Mouse (Mus musculus): ENCODE data around the gene Nup88. TPM values are rescaled to one million over a fixed set of nuclear protein-coding genes. Genes with fewer than 3 reads are reported as not detected.

The Nup88 gene
- 95.9 and 119 TPM in 2 replicates for polyA plus RNA-seq (2012; rRNA removed)

- TF ChIP-seq CTCF (IDR thresholded peaks at IDR 0.05; ENCODE audit: borderline replicate concordance, extremely low read depth, insufficient read depth, insufficient read length) (no peak), POLR2A (IDR thresholded peaks at IDR 0.05; ENCODE audit: borderline replicate concordance, extremely low read depth, insufficient read depth, insufficient read length, poor library complexity, severe bottlenecking) (peak; percentile 44; the same call in 1 of the 2 replicates)
- peak; percentile 99 for DNase-seq (ENCODE audit: low read depth)
Observed at GRCm38 (mm10) chr11:70969821-70970559, at the start of gene Nup88, which contains the start of gene Rpain. TSS of gene Nup88 (minus strand) at chr11:70969973. TSS of gene Rpain (plus strand) at chr11:70970213.

DNA sequence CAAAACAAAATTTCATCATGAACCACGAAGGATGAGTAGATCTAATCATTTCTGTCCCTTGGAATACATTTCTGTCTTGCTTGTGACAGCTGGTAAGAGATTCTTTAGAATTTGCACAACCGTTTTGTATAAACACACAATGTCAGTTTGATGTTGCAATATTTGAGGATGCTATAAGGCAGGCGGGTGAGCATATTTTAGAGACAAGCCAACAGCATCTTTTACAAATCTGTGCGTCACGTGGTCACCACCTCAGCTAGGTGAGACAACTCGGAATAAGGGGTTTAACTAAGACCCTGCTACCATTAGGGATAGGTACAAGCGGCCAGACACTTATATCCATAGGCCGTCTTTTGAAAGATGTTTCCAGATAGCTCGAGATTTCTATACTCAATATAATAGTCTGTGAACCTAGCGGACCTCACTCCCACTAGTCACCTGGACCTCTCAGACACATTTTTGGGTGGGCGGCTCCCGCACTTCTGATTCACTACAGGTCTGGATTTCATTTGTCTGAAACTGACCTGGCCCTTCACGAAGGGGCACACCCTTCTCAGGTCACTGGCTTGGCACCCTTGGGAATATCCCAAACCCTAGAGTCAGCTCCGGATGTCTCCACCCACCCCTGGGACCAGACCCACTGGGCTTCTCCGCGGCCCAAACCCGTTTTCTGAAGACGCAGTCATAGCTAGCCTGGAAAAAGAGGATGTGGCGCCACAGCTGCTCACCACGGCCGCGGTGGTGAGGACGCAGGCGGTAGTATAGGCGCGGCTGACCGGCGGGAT, 48.8 kb upstream of the Nup88 start:
- TF ChIP-seq CTCF (IDR thresholded peaks at IDR 0.05; ENCODE audit: borderline replicate concordance, extremely low read depth, insufficient read depth, insufficient read length) (no peak), POLR2A (IDR thresholded peaks at IDR 0.05; ENCODE audit: borderline replicate concordance, extremely low read depth, insufficient read depth, insufficient read length, poor library complexity, severe bottlenecking) (no peak)
- DNase-seq (ENCODE audit: low read depth), result no peak

DNA sequence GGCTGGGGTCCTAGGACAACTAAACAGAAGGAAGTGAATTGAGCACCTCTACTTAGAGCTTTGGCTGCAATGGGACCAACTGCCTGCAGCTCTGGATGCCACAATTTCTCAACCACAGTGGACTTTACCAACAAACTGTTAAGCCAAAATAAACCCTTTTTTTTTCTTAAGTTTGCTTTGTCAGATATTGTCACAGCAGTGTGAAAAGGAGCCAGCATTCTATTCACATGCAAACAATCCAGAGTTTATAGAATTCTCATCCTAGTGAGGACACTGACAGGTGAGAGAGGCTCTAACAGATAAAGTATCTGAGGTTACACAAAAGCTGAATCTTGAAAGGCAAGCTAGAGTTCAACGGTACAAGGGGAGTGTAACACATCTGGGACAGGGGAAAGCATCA, 47.3 kb upstream of the Nup88 start:
- TF ChIP-seq CTCF (IDR thresholded peaks at IDR 0.05; ENCODE audit: borderline replicate concordance, extremely low read depth, insufficient read depth, insufficient read length) (no peak), POLR2A (IDR thresholded peaks at IDR 0.05; ENCODE audit: borderline replicate concordance, extremely low read depth, insufficient read depth, insufficient read length, poor library complexity, severe bottlenecking) (no peak)
- no peak for DNase-seq (ENCODE audit: low read depth)

- no peak for DNase-seq (ENCODE audit: low read depth)
- TF ChIP-seq CTCF (IDR thresholded peaks at IDR 0.05; ENCODE audit: borderline replicate concordance, extremely low read depth, insufficient read depth, insufficient read length) (no peak), POLR2A (IDR thresholded peaks at IDR 0.05; ENCODE audit: borderline replicate concordance, extremely low read depth, insufficient read depth, insufficient read length, poor library complexity, severe bottlenecking) (no peak)
Observed at GRCm38 (mm10) chr11:71012743-71013142, 43.0 kb upstream of the Nup88 start.

DNA sequence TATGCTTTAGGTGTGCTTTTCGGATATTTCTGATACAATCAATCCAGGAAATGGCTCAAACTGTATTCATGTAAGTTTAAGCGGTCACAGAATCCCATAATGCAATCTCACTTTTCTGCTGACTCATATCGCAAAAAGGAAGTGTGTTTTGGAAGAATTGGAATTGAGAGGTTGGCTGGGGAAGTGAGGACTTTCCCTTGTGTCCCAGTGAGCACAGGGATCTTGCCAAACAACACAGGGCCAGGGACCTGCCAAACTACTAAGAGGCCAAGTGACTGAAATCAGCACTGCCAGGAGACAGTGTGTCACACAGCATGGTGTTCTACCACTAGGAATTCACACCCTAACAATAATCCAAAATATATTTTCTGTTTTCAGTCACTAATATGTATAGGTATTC, 38.5 kb upstream of the Nup88 start:
- TF ChIP-seq CTCF (IDR thresholded peaks at IDR 0.05; ENCODE audit: borderline replicate concordance, extremely low read depth, insufficient read depth, insufficient read length), result no peak
- no peak for TF ChIP-seq POLR2A (IDR thresholded peaks at IDR 0.05; ENCODE audit: borderline replicate concordance, extremely low read depth, insufficient read depth, insufficient read length, poor library complexity, severe bottlenecking)
- no peak for DNase-seq (ENCODE audit: low read depth)

GRCm38 (mm10) chr11:71007831-71008230, 38.1 kb upstream of the Nup88 start:
- TF ChIP-seq POLR2A (IDR thresholded peaks at IDR 0.05; ENCODE audit: borderline replicate concordance, extremely low read depth, insufficient read depth, insufficient read length, poor library complexity, severe bottlenecking) (no peak), CTCF (IDR thresholded peaks at IDR 0.05; ENCODE audit: borderline replicate concordance, extremely low read depth, insufficient read depth, insufficient read length) (no peak)
- no peak for DNase-seq (ENCODE audit: low read depth)

- no peak for DNase-seq (ENCODE audit: low read depth)
- TF ChIP-seq CTCF (IDR thresholded peaks at IDR 0.05; ENCODE audit: borderline replicate concordance, extremely low read depth, insufficient read depth, insufficient read length), result no peak
- no peak for TF ChIP-seq POLR2A (IDR thresholded peaks at IDR 0.05; ENCODE audit: borderline replicate concordance, extremely low read depth, insufficient read depth, insufficient read length, poor library complexity, severe bottlenecking)
Observed at GRCm38 (mm10) chr11:71007026-71007425, 37.3 kb upstream of the Nup88 start.

GRCm38 (mm10) chr11:71005046-71005445, 35.3 kb upstream of the Nup88 start:
- DNase-seq (ENCODE audit: low read depth), result peak; percentile 8
- TF ChIP-seq CTCF (IDR thresholded peaks at IDR 0.05; ENCODE audit: borderline replicate concordance, extremely low read depth, insufficient read depth, insufficient read length) (no peak), POLR2A (IDR thresholded peaks at IDR 0.05; ENCODE audit: borderline replicate concordance, extremely low read depth, insufficient read depth, insufficient read length, poor library complexity, severe bottlenecking) (no peak)

DNA sequence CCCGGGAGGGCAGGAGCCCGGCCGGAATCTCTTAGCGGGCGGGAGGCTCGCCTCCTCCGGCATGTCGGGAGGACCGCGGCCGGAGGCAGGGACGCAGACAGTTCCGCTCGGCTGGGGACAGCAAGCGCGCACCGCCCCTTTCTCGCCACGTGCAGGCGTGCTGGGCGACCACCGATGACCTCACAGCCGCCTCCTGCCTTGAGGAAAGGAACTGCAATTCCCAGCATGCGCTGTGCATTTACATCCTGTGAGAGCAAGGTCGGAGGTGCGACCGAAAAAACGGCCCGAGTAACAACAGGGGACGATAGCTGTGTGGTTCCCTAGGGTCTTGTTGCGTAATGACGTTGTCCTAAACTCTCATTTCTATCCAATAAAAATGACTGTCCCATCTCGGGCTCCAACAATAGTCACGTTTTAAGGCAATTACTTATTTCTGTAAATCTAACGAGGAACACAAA, 34.6 kb upstream of the Nup88 start, which contains the start of gene Dhx33:
Gene Dhx33, minus strand, starts transcription at position 122 of the 458 bp plus-strand sequence.
- TF ChIP-seq CTCF (IDR thresholded peaks at IDR 0.05; ENCODE audit: borderline replicate concordance, extremely low read depth, insufficient read depth, insufficient read length), result peak; percentile 15; the same call in 1 of the 2 replicates
- TF ChIP-seq POLR2A (IDR thresholded peaks at IDR 0.05; ENCODE audit: borderline replicate concordance, extremely low read depth, insufficient read depth, insufficient read length, poor library complexity, severe bottlenecking), result peak; percentile 30; the same call in 1 of the 2 replicates
- peak; percentile 100 for DNase-seq (ENCODE audit: low read depth)

DNA sequence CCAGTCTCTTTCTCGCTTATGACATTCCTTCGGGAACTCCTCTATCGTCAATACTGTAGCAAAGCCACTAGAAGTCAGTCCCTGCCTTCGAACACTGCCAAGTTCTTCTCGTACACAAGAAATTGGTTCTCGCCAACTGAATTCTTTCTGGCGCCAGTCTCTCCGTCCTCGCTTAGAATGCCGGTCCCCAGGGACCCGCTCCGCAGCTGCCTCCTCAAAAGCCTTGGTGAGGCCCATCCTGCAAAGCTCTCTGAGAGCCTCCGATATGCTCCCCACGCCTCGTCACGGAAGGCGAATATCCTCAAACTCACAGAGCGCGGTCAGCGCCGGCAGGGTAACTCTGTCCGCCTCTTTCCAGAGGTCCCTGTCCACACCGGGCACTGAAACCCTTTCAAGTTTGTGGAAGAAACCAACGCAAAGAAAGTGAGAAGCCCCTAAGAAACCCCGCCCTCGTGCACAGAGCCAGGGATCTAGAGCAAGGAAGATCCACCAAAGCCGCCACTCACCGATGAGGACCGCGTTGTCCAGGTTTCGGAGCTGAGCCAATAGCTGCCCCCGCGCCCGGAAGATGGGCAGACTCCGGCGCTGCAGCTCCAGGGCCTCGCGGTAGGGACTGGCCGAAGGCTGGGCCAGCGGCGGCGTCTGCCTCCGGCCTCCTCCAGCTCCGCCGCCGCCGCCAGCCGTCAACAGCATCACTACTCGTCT, 34.0 kb upstream of the Nup88 start:
- peak; percentile 49 for DNase-seq (ENCODE audit: low read depth)
- TF ChIP-seq CTCF (IDR thresholded peaks at IDR 0.05; ENCODE audit: borderline replicate concordance, extremely low read depth, insufficient read depth, insufficient read length), result no peak

- no peak for DNase-seq (ENCODE audit: low read depth)
Observed at GRCm38 (mm10) chr11:71001167-71001566, 31.4 kb upstream of the Nup88 start.

More at GRCm38 (mm10) chr11:71001167-71001566, 31.4 kb upstream of the Nup88 start:
- no peak for TF ChIP-seq POLR2A (IDR thresholded peaks at IDR 0.05; ENCODE audit: borderline replicate concordance, extremely low read depth, insufficient read depth, insufficient read length, poor library complexity, severe bottlenecking)
- TF ChIP-seq CTCF (IDR thresholded peaks at IDR 0.05; ENCODE audit: borderline replicate concordance, extremely low read depth, insufficient read depth, insufficient read length), result no peak
